Mouse (Mus musculus): ENCODE data around the gene Chrm4. TPM values are rescaled to one million over a fixed set of nuclear protein-coding genes. Genes with fewer than 3 reads are reported as not detected.

Chrm4 gene
- total RNA-seq, 2 experiments from 2014 or later: not detected

DNA sequence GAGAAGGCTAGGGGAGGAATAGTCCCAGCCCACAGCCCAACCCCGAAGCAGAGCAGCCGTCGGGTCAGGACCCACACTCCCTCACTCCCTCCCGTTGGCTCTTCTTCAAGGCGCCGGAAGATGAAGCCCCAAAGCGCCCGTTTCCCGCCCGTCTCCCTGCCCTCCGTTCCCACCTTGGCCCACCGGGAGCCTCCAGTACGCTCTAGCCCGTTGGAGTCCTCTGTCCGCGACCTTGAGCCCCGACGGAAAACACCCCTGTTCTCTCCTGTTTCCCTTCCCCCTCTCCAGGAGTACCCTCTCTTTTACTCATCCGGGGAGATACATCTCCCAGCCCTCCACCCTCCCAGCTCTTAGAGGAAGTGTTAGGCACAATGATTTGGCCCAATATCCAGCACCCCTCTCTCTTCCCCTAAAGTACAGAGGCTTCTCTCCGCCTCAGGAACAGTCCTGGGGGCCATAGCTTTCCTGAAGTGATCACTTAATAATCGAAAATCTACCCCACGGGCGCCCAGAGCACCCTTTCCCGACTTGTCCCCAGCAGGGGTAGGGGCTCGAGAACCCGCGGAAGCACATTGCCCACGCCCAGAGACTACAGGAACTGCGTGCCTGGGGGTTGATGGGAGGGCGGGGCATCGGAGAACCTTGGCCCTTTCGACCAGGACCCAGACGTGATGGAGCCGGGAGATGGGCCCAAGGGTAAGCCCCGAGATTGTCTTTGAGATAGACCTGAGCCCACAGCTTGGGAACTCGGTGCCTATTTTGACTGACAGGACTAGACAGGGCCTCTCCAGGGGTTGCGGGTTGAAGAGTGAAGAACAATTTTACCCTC, 4.2 kb upstream of the Chrm4 start:
- DNase-seq: no peak

DNA sequence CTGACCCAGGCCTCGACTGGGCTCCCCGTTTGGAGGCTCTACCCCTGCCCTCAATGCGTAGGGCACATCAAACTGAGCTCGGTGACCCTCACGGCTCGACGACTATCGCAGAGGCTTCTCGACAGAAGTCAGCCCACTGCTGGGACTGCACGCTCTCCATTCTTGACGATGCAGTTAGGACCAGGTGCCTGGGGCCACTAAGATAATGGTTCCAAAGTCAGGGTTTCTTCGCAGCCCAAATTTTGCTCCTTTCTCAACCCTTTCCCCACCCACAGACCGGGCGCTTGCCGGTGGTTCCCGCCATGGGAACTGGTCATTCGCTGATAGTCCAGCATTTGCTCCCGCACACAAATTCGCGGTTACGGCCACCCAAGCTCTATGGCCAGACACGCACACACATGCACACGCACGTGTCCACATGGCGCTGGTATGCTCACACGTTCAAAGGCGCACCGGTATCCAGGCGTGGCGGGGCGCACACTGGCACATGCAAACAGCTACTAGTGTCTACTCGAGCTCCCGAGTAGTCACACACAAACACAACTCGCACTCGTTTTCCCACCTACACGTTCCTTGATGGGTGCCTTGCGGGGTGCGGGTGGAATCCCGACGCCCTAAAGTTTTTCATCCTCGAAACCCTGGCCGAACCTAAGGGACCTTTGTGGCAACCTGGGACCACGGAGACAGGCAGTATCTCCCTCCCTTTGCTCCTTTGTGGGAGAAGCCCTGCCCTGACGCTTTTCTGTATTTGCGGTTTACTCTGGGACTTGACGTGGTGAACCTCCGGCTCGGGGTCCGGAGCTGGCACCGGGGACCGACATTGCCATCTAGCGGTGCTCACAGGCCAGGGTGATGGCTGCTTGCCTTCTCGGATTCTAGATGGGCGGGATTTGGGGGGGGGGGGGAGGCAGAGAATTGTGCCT, 3.4 kb upstream of the Chrm4 start:
- DNase-seq: peak; percentile 83

- no peak for DNase-seq
These were observed 2.3 kb upstream of the Chrm4 start for GRCm38 (mm10) chr2:91924726-91925125.

DNA sequence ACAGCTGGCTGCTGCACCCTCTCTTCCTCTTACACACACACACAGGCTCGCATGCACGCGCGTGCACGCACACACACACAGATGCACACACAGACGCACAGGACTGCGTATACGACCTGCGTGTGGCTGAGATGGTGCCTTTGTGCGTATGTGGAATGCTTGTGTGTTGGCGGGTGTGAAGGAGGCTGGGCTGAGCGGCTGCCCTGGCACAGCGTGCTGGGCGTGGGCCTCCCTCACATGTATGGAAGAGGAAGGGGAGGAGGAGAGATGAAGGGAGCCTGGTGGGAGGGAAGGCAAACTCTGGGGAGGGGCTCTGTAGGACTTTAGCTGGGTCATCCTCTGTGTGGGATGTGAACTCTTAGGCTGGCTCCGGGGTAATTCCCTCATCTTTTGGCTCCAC, 1.6 kb upstream of the Chrm4 start:
- DNase-seq: no peak

DNA sequence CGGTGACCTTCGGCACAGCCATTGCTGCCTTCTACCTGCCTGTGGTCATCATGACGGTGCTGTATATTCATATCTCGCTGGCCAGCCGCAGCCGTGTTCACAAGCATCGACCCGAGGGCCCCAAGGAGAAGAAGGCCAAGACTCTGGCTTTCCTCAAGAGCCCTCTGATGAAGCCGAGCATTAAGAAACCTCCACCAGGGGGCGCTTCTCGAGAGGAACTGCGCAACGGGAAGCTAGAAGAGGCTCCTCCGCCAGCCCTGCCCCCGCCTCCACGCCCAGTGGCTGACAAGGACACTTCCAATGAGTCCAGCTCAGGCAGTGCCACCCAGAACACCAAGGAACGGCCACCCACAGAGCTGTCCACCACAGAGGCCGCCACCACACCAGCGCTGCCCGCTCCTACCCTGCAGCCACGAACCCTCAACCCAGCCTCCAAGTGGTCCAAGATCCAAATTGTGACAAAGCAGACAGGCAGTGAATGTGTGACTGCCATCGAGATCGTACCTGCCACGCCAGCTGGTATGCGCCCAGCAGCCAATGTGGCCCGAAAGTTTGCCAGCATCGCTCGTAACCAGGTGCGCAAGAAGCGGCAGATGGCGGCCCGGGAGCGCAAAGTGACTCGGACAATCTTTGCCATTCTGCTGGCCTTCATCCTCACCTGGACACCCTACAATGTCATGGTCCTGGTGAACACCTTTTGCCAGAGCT, 931 bp downstream of the Chrm4 start:
- DNase-seq: peak; percentile 86

DNA sequence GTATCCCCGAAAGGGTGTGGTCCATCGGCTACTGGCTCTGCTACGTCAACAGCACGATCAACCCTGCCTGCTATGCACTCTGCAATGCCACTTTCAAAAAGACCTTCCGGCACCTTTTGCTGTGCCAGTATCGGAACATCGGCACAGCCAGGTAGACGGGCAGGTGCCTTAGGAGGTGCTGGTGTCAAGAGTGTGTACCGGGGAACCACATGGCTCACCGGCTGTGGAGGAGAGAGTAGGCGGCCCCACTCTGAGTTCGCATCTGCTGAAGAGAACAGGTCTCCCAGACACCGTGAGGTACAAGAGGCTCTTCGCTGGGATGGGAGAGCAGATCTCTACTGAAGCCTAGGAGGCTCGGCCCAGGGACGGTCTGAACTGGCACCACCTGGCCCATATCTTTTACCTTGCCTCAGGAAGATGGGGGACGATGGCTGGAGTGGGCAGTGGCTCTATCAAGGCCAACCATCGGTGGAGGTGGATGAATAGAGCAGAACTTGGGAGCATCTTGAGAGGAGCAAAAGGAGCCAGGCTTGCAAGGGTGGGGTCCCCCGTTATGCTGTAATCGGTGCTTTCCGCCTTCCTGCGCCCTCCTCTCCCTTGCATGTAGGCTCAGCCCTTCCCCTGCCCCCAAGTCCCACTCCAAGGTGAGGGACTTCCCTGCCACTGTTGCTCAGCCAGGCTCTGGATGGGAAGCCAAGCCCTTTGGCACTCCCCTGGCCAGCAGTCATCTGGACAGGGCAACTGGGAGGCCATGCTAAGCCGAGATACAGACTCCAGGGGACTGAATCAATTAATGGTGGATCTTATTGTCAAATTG, 1.7 kb downstream of the Chrm4 start:
- DNase-seq: no peak

DNA sequence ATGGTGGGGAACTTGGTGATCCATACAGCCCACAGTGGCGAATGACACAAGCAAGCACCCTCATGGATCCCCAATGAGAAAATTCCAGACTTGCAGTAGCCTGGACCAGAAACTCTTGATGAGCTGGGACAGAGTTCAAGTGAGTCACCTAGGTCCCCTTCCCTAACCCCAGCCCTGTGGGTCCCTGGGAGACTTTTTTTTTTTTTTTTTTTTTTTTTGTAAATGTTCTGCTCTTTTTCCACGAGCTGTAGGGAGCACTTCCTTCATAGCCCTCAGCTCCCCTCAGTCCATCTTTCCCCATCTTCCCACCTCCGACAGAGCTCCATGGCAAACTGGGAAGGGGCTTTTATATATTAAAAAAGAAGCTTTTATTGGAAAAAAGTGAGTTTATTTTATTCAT, 2.4 kb downstream of the Chrm4 start:
- DNase-seq: no peak

DNA sequence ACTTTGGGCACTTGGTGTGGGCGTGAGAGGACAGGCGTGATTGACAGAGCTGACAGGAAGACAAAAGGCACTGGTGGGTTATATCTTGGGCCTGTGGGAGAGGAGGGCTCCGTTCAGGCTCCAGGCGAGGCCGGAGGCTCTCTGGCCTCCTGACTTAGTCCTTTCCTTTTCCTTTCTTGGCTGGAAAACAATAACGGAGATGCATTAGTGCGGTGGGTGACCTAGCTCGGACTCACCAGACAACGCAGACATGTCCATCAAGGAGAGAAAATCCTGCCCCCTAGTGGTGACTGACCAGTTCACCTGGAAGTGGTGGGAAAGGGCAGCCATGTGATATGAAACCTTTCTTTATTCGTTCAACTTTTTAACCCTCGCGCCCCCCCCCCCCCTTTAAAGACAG, 2.9 kb downstream of the Chrm4 start:
- DNase-seq: peak; percentile 81

DNA sequence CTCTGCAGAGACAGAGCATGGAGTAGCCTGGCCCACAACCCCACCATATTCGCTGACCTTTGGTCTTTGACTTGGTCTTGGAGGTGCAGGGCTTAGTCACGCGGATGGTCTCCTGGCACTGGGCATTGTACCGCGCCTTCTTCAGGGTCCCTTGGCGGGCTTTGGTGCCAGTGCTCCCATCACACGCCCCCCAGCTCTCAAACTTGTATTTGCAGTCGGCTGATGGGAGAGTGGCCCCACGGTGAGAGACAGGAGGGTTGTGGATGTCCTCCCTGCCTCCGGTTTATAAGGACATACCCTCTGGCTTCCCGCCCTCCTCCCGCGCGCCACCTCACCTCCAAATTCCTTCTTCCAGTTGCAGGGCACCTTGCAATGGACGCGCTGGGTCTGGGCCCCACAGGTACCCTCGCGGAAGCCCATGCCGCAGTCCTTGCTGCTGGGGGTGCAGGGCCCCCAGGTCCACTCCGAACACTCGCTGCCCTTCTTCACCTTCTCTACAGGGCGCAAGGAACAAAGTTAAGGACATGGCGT, 3.8 kb downstream of the Chrm4 start:
- DNase-seq: no peak

- peak; percentile 71 for DNase-seq
These were observed 4.5 kb downstream of the Chrm4 start for GRCm38 (mm10) chr2:91931328-91932159.

DNA sequence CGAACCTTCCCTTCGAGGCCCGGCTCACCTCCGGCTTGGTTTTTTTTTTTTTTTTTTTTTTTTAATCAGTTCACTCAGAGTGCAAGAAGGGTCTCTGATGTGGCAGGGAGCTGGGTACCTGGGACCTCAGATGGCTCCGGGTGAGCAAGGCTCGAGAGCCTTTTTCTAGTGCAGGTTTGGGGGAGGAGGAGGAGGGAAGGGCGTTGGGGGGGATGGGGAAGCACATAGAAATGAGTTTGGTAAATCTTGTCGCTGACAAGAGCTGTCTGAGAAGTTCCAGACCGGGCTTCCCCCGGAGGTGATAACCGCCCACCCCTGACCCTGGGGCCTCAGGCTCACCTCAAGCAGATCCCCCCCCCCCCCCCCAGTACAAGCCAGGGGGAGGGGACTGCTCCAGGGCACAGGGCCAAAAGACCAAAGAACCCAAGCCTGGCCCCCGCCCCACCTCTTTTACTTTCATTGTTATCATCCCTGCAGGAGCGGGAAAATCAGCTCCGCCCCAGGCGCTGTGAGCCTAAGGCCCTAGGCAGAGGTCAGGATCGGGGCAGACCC, 5.2 kb downstream of the Chrm4 start, which contains the start of gene Mdk:
Gene Mdk, minus strand, starts transcription at position 138 of the 552 bp plus-strand sequence.
- DNase-seq: no peak

GRCm38 (mm10) chr2:91932737-91933350, 5.8 kb downstream of the Chrm4 start:
- peak; percentile 6 for DNase-seq

DNA sequence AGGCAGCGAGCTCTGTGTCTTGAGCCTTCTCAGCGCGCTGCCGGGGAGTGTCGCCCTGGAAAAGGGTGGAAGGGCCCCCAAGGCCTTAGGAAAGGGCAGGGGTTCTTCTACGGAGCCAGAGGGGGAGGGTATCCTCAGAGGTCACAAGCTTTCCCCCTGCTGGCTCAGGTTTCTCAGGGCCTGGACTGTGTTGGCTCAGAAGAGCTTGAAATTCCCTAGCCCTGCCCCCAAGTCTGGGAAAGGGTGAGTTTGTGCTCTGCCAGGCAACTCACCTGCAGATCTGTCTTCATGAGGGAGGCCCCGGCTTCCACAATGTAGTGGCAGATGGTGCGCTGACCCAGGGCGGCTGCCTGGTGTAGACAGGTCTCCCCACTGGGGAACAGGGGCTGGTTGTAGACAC, 6.4 kb downstream of the Chrm4 start:
- no peak for DNase-seq

- DNase-seq: no peak
These were observed 7.0 kb downstream of the Chrm4 start for GRCm38 (mm10) chr2:91934016-91934415.

GRCm38 (mm10) chr2:91934826-91935525, 7.9 kb downstream of the Chrm4 start:
- DNase-seq: no peak

DNA sequence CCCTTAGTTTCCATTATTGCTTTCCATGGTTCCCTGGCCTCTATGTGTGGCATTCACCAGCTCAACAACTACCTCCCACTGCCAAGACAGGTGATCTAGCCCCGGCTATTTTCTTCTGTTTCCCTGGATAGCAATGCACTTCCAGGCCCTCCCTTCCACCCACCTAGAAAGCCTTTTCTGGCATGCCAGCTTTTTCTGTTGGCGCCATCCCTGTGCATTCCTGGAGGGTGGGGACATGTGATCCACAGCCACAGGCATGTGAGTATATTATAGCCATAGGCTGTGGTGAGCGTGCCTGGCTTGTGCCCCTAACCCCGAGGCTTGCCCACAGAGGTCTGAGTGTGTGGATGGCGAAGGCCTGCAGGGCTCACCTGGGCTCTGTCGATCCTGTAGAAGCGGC, 9.1 kb downstream of the Chrm4 start:
- DNase-seq: no peak

- DNase-seq: no peak
These were observed 12.4 kb downstream of the Chrm4 start for GRCm38 (mm10) chr2:91939303-91939935.

GRCm38 (mm10) chr2:91942356-91942755, 15.3 kb downstream of the Chrm4 start:
- no peak for DNase-seq
